Mouse (Mus musculus) stomach, adult 2 months (tissue): ENCODE results near the gene Mab21l3. TPM values are rescaled to one million over a fixed set of nuclear protein-coding genes. Genes with fewer than 3 reads are reported as not detected.

ENCODE experiments used
- polyA plus RNA-seq: library from polyadenylated mRNA; depleted of rRNA; stranded (reverse); fragments of >200 nt; gene quantifications from 2 replicates; pipeline ENCODE4 v1.2.3, GENCODE M21; 2012; rRNA removed

Mab21l3 gene
- polyA plus RNA-seq, result 0.38 and 0.74 TPM in 2 replicates

DNA sequence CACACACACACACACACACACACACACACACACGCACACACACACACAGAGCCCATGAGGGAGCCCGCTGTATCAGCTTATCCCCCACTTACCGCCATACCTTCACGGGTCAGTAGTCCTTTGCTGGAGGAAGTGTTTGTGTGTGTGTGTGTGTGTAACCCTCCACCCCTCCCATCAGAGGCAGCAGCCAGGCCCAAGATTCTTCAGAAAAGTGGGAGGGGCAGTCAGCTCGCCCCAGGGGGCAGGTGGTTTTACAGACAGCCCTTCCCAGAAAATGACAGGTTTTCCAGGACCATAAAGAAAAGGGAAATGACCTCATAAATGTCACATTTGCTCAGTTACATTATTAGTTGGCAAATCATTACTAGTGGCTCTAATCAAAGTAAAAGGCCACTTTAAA lies at the start of gene Mab21l3:
TSS of gene Mab21l3 (minus strand) at position 144 of the 400 bp plus-strand sequence.

Other genes with a start within 250 kb of the Mab21l3 start
- 115 and 118 TPM in 2 replicates for gene Atp1a1, start 244.3 kb downstream of the Mab21l3 start, polyA plus RNA-seq
- 5.2 and 8.8 TPM in 2 replicates for gene Slc22a15, start 75.5 kb upstream of the Mab21l3 start, polyA plus RNA-seq
- gene Nhlh2, start 161.1 kb upstream of the Mab21l3 start, polyA plus RNA-seq, result not detected in 2 replicates
- 1.2 and 1.9 TPM in 2 replicates for gene Casq2, start 237.5 kb upstream of the Mab21l3 start, polyA plus RNA-seq